In genomic region chr4:54947991-54948615, GRCm38 (mm10) we compare ENCODE assay signal across 8 mouse cellular contexts. TPM values are rescaled to one million over a fixed set of nuclear protein-coding genes. Genes with fewer than 3 reads are reported as not detected.
DNase-seq lines count a peak whose midpoint lies in the region; ATAC-seq lines count a peak whose summit lies in the region.

No protein-coding gene starts in this region.

- peaks cover 28% of the 10 kb centered on the region for H3K4me1 ChIP-seq in limb, embryonic 15.5 days
- peaks cover 21% of the 10 kb centered on the region for H3K4me1 ChIP-seq in neural tube, embryonic 12.5 days

- H3K27ac ChIP-seq in limb, embryonic 15.5 days, result peak overlapping the region; percentile 95
- peak overlapping the region; percentile 96 for H3K27ac ChIP-seq in neural tube, embryonic 12.5 days

- intact Hi-C loops in heart, postnatal 25 days (cut with DNase I), result loop anchor here (2.0 to 10.0 kb wide), 3 partner anchors 55 to 1023 kb away; no protein-coding TSS in a partner anchor

- ATAC-seq in limb, embryonic 15.5 days (ENCODE audit: insufficient number of reproducible peaks, low FRiP score, low TSS enrichment, low read depth), result peak; percentile 72
- peak; percentile 25 for ATAC-seq in neural tube, embryonic 12.5 days (ENCODE audit: low FRiP score, low read depth)

- peak overlapping the region; percentile 89 for H3K4me2 ChIP-seq in limb, embryonic 15.5 days
- H3K4me2 ChIP-seq in neural tube, embryonic 12.5 days (replicated peaks), result peak overlapping the region; percentile 82

- peak overlapping the region; percentile 73 for H3K9ac ChIP-seq in limb, embryonic 15.5 days
- H3K9ac ChIP-seq in neural tube, embryonic 12.5 days, result peak overlapping the region; percentile 95

- no peaks in the 10 kb centered on the region for H3K36me3 ChIP-seq in limb, embryonic 15.5 days
- H3K36me3 ChIP-seq in neural tube, embryonic 12.5 days, result no peaks in the 10 kb centered on the region

- peak overlapping the region; percentile 71 for H3K4me3 ChIP-seq in limb, embryonic 15.5 days
- H3K4me3 ChIP-seq in neural tube, embryonic 12.5 days, result peak overlapping the region; percentile 81

- under 1% methylated on average over 23 of the region's 25 CpGs for WGBS in limb, embryonic 15.5 days
- WGBS in neural tube, embryonic 12.5 days, result 2% methylated on average over 24 of the region's 25 CpGs

- peak; percentile 57 to 72 for DNase-seq in heart, adult 18-20 months
- DNase-seq in heart, postnatal 25 days (ENCODE audit: low spot score), result no peak
- DNase-seq in cerebellum, postnatal 14 days, result peak; percentile 69 to 75
- peak; percentile 48 for DNase-seq in gastrocnemius, postnatal 10 days
- peak; percentile 60 for DNase-seq in kidney, adult 18-20 months
- no peak for DNase-seq in thymus, postnatal 4 days

- H3K27me3 ChIP-seq in limb, embryonic 15.5 days, result no peaks in the 10 kb centered on the region
- no peaks in the 10 kb centered on the region for H3K27me3 ChIP-seq in neural tube, embryonic 12.5 days (replicated peaks)

- no peaks in the 10 kb centered on the region for H3K9me3 ChIP-seq in limb, embryonic 15.5 days
- no peaks in the 10 kb centered on the region for H3K9me3 ChIP-seq in neural tube, embryonic 12.5 days

RNA-seq across cellular contexts. Expression of gene Zfp462, which starts 3.3 kb away (rescaled TPM):
- 1 to 10 TPM; 2.9 to 4.6 TPM for total RNA-seq in heart, adult 18-20 months (2021)
- total RNA-seq in heart, postnatal 25 days (2021), result 10 to 100 TPM in 1 of 2 experiments, 1 to 10 TPM in 1; 6.1 to 10.5 TPM
- total RNA-seq in gastrocnemius, postnatal 10 days (2021), result 10 to 100 TPM; 24.0 to 39.0 TPM
- polyA plus RNA-seq in limb, embryonic 15.5 days (2015; fragmentation: Nextera tagmentation; extraction: Ambion mirVana), result 3.1 and 5.5 TPM in 2 replicates
- 14.9 and 18.5 TPM in 2 replicates for polyA plus RNA-seq in neural tube, embryonic 12.5 days (2016; fragmentation: Nextera tagmentation; extraction: Ambion mirVana)

Comparison
In these comparisons a context has a peak if more than half of its experiments do, and no peak if none do; other contexts are left out.
1. DNase-seq: peak in heart, adult 18-20 months (2 of 2), cerebellum, postnatal 14 days (2 of 2), gastrocnemius, postnatal 10 days (single experiment) and kidney, adult 18-20 months (single experiment); none in heart, postnatal 25 days (single experiment) and thymus, postnatal 4 days (single experiment).